Mouse (Mus musculus): Measurements from ENCODE around the gene Zfp963.

Gene Zfp963

DNA sequence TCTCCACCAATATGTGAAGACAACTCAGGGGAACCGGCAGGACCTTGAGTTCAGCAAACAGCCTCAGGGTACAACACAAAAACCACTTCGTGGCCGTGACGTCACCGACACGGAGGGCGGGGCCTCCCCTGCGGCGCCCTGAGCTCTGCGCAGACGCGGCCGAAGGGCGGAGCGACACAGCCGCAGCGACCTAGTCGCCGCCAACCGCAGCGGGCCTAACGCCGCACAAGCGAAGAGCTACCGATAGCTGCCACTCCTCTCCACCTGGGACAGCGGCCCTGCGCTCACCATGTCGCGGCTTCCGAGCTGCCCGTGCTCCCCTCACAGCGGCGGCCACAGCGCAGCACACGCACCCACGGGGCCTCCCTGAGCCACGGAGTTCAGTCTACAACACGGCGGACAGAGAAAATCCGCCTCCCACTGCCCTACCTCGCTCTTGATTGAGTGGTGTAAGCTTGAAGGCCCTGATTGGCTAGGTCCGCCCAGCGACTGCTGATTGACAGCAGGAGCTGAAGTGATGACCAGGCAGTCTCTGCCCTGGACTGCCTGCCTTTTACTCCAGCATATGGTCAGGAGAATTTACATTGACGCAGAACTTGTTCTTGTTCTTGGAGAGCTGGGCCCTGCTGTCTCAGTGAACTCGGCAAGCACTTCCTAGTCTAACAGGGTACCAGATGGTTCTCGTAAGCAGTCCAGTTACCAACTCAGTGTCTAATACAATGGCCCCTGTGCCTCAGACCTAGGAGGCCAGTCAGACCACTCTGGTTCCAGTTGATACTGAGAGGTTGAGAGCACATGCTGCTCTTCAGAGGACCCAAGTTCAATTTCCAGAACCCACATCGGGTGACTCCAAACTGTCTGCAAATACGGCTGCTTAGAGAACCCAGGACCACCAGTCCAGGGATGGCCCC lies at the start of gene Zfp963:
Zfp963 (minus strand) TSS at position 427 of the 911 bp plus-strand sequence.
- DNase-seq (ENCODE audit: low read depth, low spot score), result peak; percentile 99

DNA sequence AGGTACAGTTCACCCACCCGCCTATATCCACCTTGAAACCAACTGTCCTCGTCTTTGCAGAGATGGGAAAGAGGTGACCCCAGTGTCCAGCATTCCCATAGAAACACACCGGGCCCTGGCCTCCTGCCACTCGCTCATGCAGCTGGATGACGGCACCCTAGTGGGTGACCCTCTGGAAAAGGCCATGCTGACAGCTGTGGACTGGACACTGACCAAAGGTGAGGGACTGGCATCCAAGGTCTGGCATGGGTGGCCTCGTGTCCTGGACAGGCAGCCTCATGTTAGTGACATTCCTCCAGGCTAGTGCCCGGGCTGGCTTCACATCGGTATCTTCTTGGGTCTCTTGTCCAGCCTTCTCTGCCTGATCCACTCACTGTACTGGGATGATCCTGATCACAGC lies 49.5 kb upstream of the Zfp963 start:
- no peak for DNase-seq (ENCODE audit: low read depth, low spot score)

DNA sequence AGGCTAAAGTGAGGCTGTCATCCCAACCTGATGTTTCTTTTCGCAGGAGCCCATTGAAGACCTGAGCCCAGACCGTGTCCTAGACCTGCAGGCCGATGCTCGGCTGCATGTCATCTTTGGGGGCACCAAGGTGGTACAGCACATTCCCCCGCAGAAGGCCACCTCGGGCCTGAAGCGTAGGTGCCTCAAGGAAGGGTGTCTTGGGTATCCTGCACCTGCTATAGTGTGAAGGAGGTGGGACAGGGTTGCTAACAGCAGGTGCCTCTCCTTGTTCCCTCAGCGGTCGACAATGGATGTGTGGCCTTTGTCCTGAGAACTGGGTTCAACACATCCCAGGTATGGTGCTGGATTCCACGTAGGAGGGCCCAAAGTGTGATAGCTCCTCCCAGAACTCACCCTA lies 47.9 kb upstream of the Zfp963 start:
- DNase-seq (ENCODE audit: low read depth, low spot score), result no peak

DNA sequence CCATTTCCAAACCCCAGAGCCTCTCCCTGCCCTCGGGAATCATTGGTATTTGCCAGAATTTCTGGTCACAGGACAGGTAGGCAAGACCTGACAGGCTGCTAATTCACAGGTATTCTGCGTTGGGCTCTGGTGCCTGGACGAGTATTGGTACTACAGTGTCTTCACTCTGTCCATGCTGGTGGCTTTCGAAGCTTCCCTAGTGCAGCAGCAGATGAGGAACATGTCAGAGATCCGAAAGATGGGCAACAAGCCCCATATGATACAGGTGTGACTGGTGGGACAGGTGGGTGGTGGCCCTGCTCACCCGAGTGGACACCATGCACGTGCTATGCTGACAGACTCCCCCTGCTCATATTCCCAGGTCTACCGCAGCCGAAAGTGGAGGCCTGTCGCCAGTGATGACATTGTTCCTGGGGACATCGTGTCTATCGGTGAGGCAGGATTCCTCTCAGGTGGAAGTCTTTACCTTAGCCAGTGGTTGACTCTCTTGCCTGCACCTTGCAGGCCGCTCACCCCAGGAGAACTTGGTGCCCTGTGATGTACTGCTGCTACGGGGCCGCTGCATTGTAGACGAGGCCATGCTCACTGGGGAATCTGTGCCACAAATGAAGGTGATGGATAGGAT lies 47.1 kb upstream of the Zfp963 start:
- no peak for DNase-seq (ENCODE audit: low read depth, low spot score)

DNA sequence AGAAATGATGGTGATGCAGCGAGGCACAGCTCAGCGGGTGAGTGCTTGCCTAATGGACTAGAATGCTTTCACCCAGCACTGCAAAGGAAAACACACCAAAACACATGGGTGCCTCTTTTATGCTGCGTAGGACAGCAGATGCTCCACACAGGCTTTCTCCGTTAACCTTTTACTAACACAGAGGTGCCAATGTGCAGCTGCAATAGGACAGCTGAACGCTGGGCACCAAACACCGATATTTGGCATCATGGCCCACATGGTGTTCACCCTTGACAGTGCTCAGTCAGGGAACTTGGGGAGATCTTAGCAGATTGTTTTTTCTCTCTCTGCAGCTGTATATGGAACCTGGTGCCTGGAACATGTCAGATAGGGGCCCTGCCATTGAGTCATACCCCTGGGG lies 45.1 kb upstream of the Zfp963 start:
- no peak for DNase-seq (ENCODE audit: low read depth, low spot score)

DNA sequence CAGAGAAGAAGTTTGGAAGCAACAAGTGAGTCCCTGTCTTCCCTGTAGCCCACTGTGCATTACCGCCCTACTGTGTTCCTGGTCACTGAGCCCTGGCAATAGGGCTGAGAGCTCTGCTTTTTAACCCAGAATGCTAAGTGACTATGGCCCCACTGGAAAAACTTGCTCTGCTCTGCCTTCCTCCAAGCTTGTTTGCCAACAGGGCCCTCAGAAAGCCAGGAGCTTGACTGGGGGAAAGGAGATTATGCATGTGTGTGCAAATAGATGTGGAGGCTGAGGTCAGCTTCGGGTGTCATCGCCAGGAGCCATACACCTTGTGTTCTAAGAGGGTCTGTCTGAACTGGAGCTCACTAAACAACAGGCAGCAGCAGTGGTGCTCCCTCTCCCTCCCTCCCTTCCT lies 44.3 kb upstream of the Zfp963 start:
- no peak for DNase-seq (ENCODE audit: low read depth, low spot score)

DNA sequence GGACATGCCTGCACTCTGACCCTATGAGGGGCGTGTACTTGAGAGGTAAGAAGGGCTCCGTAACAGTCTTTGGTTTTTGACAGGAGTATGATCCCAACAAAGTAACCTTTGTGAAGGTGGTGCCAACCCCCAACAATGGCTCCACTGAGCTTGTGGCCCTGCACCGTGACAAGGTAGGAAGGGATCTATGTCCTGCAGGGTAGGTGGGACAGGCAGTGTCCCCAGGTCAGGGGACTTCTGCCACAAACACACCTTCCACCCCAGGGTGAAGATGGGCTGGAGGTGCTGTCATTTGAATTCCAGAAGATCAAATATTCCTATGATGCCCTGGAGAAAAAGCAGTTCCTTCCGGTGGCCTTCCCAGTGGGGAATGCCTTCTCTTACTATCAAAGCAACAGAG lies 43.9 kb upstream of the Zfp963 start:
- no peak for DNase-seq (ENCODE audit: low read depth, low spot score)

DNA sequence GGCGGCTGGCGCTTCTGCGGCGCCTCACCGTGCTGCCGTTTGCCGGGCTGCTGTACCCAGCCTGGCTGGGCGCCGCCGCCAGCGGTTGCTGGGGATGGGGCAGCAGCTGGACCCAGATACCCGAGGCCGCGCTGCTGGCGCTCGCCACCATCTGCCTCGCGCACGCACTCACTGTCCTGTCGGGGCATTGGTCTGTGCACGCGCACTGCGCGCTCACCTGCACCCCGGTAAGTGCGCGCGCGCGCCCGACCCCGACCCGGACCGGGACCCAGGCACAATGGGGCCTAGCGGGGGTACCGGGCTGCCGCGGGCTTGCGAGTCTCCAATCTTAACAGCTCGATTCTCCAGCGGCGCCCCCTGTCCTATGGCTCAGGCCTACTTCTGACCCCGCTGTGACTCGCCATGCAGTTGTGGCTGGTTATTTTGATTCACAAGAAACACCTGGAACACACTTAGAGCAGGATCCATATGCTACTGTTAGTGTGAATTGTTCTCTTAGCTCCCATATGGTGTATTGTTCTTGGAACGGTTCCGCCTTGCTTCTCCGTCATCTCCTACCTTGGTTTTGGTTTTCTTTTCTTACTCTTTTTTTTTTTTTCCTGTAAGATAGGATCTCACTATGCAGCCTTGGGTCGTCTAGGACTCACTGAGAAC lies 41.8 kb upstream of the Zfp963 start:
- DNase-seq (ENCODE audit: low read depth, low spot score), result peak; percentile 46

DNA sequence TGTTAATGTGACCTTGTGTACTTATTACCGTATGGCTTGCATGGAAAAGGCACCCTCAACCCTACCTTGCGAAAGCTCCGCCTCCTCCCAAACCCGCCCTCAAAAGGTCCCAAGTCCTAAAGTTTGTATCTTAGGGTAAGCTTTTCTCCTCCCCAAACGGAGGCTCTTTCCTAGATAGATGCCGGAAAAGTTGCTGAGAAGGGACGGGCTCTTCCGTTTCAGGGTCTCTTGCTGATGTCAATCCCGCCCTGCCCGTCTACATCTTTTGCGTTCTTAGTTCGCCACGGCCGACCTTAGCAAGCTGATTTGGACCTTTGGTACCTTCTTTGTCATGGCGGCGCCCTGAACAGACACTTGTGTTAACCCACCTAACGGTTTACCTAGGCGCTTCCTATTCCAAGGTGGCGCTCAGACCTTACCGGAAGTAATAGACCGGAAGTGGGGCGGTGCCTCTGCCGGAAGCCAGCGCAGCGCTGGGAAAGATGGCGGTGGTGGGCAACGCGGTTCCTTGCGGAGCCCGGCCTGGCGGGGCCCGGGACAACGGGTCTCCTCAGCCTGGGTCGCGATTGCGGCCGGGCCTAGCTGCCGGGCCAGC lies 41.1 kb upstream of the Zfp963 start, which contains the start of the genes Atp13a1 and Zfp866:
Atp13a1 (plus strand) TSS at position 391 of the 595 bp plus-strand sequence.
Zfp866 (minus strand) TSS at position 406 of the 595 bp plus-strand sequence.
- peak; percentile 92 for DNase-seq (ENCODE audit: low read depth, low spot score)

DNA sequence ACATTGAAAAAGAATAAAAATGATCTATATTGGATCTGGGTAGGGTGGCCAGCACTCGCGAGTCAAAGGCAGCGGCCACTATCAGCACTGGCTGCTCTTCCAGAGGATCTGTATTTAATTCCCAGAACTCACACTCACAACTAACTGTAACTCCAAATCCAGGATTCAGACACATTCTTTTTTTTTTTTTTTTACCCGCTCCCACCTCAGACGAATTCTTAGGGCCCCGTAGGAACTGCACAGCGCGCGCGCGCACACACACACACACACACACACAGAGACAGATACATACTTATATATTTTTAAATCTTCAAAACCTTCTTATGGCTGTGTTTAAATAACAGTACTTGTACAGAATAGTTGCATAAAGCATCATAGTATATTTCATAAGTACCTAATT lies 40.6 kb upstream of the Zfp963 start:
- peak; percentile 29 for DNase-seq (ENCODE audit: low read depth, low spot score)

DNA sequence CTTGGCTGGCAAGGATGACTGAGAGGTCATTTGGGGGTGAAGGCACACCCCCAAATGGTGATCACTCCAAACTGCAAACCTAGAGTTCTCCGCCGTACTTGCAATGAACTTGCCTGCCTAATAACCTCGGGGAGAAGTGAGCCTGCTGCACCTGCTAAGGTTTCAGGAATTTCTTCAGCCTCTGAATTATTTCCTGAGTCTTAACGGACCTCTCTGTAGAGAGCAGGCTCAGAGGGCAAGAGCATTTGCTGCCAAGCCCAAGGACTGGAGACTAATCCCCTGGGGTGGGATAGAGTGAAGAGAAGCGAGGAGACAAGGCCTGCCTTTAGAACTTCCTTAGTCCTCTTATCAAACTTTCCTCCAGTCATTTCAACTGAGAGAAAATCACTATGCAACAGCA lies 40.0 kb upstream of the Zfp963 start:
- DNase-seq (ENCODE audit: low read depth, low spot score), result no peak

DNA sequence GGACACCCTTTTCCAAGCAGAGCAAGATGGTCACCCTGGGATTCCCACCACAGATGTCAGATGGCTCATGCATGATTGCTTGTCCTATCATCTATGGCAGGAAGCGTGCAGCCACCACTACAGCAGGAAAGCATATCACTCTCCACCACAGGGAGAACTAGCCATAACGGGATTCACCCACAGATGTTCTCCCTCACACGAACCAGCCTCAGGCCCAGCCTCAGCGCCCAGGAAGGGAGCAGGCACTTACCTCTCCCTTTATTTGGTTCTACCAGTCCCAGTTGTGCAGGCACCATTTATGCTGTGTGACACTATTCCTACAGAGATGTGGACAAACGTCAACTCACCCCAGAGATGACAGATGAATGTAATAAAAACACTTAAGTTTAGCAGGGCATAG lies 39.3 kb upstream of the Zfp963 start:
- DNase-seq (ENCODE audit: low read depth, low spot score), result no peak

DNA sequence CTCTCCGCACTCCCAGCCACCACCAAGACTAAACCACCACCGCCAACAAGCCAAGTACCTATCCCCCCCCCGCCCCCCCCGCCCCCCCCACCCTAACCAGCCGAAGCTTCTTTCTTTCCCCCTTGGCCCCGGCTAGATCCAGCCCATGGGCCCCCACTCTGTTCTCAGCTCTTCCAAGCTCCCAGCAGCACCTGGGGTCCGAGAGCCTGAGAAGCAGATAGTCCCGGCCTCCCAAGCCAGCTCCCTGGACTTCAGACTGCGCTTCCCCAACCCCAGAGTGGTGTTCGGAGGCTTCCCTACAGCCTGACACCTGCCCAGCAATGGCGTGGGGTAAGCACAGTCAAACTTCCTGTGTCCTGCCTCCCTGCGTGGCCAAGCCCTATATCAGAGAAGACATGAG lies 27.3 kb upstream of the Zfp963 start:
- DNase-seq (ENCODE audit: low read depth, low spot score), result no peak

DNA sequence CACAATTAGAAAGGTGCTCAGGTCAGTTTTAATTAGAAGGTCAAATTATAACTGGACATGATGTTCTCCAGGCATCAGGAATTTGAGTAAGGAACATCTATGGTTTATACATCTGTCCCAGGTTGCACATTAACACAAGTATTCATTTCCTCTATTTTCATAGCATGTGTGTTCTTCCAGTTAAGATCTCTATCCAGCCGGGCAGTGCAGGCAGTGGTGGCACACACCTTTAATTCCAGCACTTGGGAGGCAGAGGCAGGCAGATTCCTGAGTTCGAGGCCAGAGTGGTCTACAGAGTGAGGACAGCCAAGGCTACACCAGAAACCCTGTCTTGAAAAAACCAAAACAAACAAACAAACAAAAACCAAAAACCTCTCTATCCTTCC lies 25.4 kb upstream of the Zfp963 start:
- no peak for DNase-seq (ENCODE audit: low read depth, low spot score)

DNA sequence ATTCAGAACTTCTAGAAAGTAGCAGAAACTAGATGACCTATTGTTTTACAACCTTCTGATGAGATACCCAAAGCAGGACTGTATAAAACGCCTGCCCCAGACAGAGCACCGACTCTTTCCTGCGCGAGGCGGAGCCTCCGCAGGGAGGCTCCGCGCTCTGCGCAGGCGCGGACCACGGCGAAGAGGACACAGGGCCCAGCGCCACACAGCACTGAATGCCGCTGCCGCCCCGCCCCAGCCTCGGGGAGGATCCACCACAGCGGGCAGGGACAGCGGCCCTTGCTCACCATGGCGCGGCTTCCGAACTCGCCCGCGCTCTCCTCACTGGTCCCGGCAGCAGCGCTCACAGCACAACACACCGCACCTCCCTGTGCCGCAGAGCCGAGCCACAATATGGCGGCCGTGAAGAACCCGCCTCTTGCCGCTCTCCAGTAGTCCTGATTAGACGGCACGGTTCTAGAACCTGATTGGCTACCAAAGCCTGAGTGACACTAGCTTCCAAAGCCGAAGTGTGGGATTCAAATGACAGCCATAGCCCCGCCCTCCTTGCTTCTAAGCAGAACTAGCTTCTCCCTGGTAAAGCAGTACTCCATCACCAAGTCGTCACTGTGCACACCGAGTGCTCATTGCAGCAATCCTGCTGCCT lies 24.9 kb upstream of the Zfp963 start, which contains the start of gene Gm20422:
Gm20422 (minus strand) TSS at position 384 of the 646 bp plus-strand sequence.
- peak; percentile 100 for DNase-seq (ENCODE audit: low read depth, low spot score)

DNA sequence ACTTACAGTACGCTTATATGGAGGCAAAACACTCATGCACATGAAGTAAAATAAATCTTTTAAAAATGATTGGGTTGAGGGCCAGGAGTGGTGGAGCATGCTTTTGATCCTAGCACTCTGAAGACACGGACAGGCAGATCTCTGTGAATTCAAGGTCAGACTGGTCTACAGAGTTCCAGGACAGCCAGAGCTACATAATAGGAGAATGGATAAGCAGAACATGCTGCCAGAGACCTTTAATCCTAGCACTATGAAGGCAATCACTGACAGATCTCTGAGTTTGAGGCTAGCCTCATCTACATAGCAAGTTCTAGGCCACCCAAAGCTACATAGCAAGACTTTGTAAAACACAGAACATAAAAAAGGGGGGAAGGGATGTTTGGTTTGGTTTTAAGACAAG lies 22.3 kb upstream of the Zfp963 start:
- DNase-seq (ENCODE audit: low read depth, low spot score), result no peak

DNA sequence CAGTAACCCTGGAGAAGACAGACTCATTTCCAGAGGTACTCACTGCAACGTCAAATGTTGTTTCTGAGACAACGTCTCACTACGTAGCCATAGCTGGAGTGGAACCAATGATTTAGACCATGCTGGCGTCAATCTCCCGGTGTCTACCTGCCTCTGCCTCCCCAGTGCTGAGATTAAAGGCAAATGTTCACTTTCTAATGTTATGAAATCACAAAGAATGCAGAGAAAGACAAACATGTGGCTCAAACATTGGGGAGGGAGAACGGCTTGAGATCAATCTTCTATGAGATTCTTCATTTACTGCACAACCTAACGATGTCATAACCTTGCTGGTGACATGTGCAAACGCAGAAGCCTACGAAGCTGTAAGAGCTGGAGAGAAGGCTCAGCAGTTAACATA lies 21.5 kb upstream of the Zfp963 start:
- no peak for DNase-seq (ENCODE audit: low read depth, low spot score)

DNA sequence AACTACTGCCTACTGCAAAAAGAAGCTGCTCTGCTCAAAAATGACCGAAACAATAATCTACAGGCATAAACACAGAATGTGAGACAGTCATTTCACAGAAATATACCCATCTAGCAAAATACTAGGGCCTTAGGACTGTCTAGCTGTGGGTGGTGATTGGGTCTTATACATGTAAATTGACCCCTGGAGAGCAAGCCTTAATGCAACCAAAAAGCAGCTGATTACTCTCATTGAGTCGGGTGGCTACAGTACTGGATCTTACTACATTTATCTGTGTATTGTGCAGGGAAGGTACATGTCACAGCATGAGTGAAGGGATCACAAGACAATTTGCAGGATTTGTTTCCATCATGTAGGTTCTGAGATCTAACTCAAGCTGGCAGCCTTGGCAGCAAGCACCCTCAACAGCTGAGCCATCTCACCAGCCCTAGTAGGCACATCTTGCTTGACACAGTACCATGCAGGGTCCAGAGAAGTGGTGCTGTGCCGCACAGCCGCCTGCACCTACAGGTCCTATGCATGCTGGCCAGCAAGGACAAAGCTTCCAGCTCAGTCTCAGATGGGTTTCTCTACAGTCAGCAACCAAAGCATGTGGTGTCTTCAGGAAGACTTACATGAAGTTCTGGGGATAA lies 12.2 kb upstream of the Zfp963 start:
- no peak for DNase-seq (ENCODE audit: low read depth, low spot score)

DNA sequence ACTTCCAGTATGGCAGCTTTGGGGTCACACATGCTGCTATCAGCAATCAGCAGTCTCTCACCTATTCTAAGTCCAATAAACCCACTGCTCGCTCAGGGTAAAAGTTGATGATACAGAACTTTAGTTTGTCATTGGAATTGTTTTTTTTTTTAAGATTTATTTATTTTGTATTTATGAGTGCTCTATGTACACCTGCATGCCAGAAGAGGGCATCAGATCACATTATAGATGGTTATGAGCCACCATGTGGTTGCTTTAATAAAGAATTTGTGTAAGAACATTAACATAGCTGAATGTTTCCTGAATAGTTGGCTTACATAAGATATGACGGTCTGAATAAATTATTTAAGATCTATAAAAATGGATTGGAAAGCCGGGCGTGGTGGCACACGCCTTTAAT lies 8.5 kb upstream of the Zfp963 start:
- no peak for DNase-seq (ENCODE audit: low read depth, low spot score)

DNA sequence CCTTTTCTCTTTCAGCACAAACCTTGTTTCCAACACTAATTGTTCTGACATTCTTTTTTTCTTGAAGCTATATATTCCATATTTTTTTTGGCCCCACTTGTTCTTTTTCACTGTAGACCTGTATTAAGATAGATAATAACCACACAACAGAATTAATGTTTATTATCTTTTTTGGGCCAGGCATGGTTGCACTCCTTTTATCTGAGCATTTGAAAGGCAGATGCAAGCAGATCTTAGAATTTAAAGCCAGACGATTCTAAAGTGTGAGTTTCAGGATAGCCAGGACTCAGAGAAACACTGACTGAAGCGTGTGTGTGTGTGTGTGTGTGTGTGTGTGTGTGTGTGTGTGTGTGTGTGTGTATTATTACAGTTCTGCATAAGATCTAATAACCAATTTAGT lies 2.7 kb upstream of the Zfp963 start:
- DNase-seq (ENCODE audit: low read depth, low spot score), result no peak

DNA sequence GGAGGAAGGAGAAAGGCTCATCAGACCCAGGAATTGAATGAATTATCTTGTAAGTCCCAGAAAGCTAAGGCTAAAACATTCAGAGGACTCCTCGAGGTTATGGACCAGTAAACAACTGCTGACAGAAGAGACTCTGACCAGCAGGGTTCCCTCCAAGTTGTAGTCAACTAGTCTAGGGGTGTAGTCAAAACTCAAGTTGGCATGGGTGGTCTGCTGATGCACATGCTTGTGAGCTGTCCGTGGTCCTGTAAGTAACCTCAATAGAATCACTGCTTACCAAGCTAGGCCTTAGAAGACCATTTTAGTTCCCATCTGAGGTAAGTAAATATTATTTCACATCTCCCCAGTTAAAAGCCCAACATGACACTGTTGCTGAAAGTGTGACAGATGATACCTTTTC lies 8.5 kb downstream of the Zfp963 start:
- no peak for DNase-seq (ENCODE audit: low read depth, low spot score)

Measured in 3T3-L1 (cell line).